Mouse (Mus musculus): ENCODE results near the gene Egfl7. TPM values are rescaled to one million over a fixed set of nuclear protein-coding genes. Genes with fewer than 3 reads are reported as not detected.

Gene Egfl7
- polyA plus RNA-seq, 1 experiment = 130 TPM

GRCm38 (mm10) chr2:26608781-26609180, 29.0 kb downstream of the Egfl7 start:
- no peak for DNase-seq (ENCODE audit: extremely low spot score in 1 of 2, low spot score in 1 of 2)

GRCm38 (mm10) chr2:26609261-26609661, 29.4 kb downstream of the Egfl7 start:
- no peak for DNase-seq (ENCODE audit: extremely low spot score in 1 of 2, low spot score in 1 of 2)

GRCm38 (mm10) chr2:26610526-26610925, 30.7 kb downstream of the Egfl7 start:
- DNase-seq (ENCODE audit: extremely low spot score in 1 of 2, low spot score in 1 of 2) = no peak

- DNase-seq (ENCODE audit: extremely low spot score in 1 of 2, low spot score in 1 of 2) = no peak
Observed at GRCm38 (mm10) chr2:26611054-26611453, 31.2 kb downstream of the Egfl7 start.

GRCm38 (mm10) chr2:26611896-26612295, 32.1 kb downstream of the Egfl7 start:
- no peak for DNase-seq (ENCODE audit: extremely low spot score in 1 of 2, low spot score in 1 of 2)

GRCm38 (mm10) chr2:26614903-26615302, 35.1 kb downstream of the Egfl7 start:
- DNase-seq (ENCODE audit: extremely low spot score in 1 of 2, low spot score in 1 of 2) = no peak

- DNase-seq (ENCODE audit: extremely low spot score in 1 of 2, low spot score in 1 of 2) = no peak
Observed at GRCm38 (mm10) chr2:26615459-26616124, 35.8 kb downstream of the Egfl7 start.

GRCm38 (mm10) chr2:26617331-26617730, 37.5 kb downstream of the Egfl7 start:
- DNase-seq (ENCODE audit: extremely low spot score in 1 of 2, low spot score in 1 of 2) = no peak

GRCm38 (mm10) chr2:26617928-26618327, 38.1 kb downstream of the Egfl7 start:
- no peak for DNase-seq (ENCODE audit: extremely low spot score in 1 of 2, low spot score in 1 of 2)

GRCm38 (mm10) chr2:26621246-26621645, 41.4 kb downstream of the Egfl7 start:
- DNase-seq (ENCODE audit: extremely low spot score in 1 of 2, low spot score in 1 of 2) = no peak

- DNase-seq (ENCODE audit: extremely low spot score in 1 of 2, low spot score in 1 of 2) = no peak
Observed at GRCm38 (mm10) chr2:26622984-26623383, 43.2 kb downstream of the Egfl7 start.

- DNase-seq (ENCODE audit: extremely low spot score in 1 of 2, low spot score in 1 of 2) = no peak
Observed at GRCm38 (mm10) chr2:26625419-26625818, 45.6 kb downstream of the Egfl7 start.

GRCm38 (mm10) chr2:26626081-26626480, 46.3 kb downstream of the Egfl7 start:
- DNase-seq (ENCODE audit: extremely low spot score in 1 of 2, low spot score in 1 of 2) = no peak

- DNase-seq (ENCODE audit: extremely low spot score in 1 of 2, low spot score in 1 of 2) = peak; percentile 62 to 91
Observed at GRCm38 (mm10) chr2:26627921-26628739, 48.3 kb downstream of the Egfl7 start, which contains the start of gene Fam69b. TSS of gene Fam69b (plus strand) at chr2:26628457.

GRCm38 (mm10) chr2:26628792-26629437, 49.1 kb downstream of the Egfl7 start:
- no peak for DNase-seq (ENCODE audit: extremely low spot score in 1 of 2, low spot score in 1 of 2)

GRCm38 (mm10) chr2:26632541-26633395, 53.0 kb downstream of the Egfl7 start:
- no peak for DNase-seq (ENCODE audit: extremely low spot score in 1 of 2, low spot score in 1 of 2)

- DNase-seq (ENCODE audit: extremely low spot score in 1 of 2, low spot score in 1 of 2) = no peak
Observed at GRCm38 (mm10) chr2:26633953-26634530, 54.2 kb downstream of the Egfl7 start.

- DNase-seq (ENCODE audit: extremely low spot score in 1 of 2, low spot score in 1 of 2) = no peak
Observed at GRCm38 (mm10) chr2:26634629-26635488, 55.0 kb downstream of the Egfl7 start.
